Mouse (Mus musculus): ENCODE data around the gene Gm12569. TPM values are rescaled to one million over a fixed set of nuclear protein-coding genes. Genes with fewer than 3 reads are reported as not detected.
A peak's percentile ranks its signal among the peaks of the same experiment; 100 is the strongest.

Gm12569 gene
- polyA plus RNA-seq, 1 experiment from 2014 or later: not detected

- H3K36me3 ChIP-seq (ENCODE audit: insufficient read depth): no peaks in the 10 kb centered on the region
- H3K4me1 ChIP-seq (ENCODE audit: insufficient read depth): no peaks in the 10 kb centered on the region
- H3K27me3 ChIP-seq (ENCODE audit: insufficient read depth, low read length): no peaks in the 10 kb centered on the region
- H3K4me3 ChIP-seq (ENCODE audit: low read depth, low read length): no peak overlapping the region
- no peak overlapping the region for H3K9ac ChIP-seq
- H3K9me3 ChIP-seq (ENCODE audit: low read depth, low read length): no peaks in the 10 kb centered on the region
- no peak for ATAC-seq (ENCODE audit: insufficient read depth)
- H3K4me2 ChIP-seq: no peak overlapping the region
- no peak overlapping the region for H3K27ac ChIP-seq (ENCODE audit: low read depth)
- no peak for TF ChIP-seq CTCF (IDR thresholded peaks at IDR 0.05; ENCODE audit: low read depth)
- no peak for DNase-seq
- 82% methylated on average over 2 of the region's 2 CpGs for WGBS
Measured at GRCm38 (mm10) chr11:51242897-51243296, 22.6 kb downstream of the Gm12569 start.

GRCm38 (mm10) chr11:51257006-51257405 is 36.7 kb downstream of the Gm12569 start:
- Histone ChIP-seq H3K9me3 (ENCODE audit: low read depth, low read length) (no peaks in the 10 kb centered on the region), H3K4me2 (no peak overlapping the region), H3K27ac (ENCODE audit: low read depth) (no peak overlapping the region), H3K36me3 (ENCODE audit: insufficient read depth) (no peaks in the 10 kb centered on the region), H3K4me1 (ENCODE audit: insufficient read depth) (no peaks in the 10 kb centered on the region), H3K4me3 (ENCODE audit: low read depth, low read length) (no peak overlapping the region), H3K9ac (no peak overlapping the region), H3K27me3 (ENCODE audit: insufficient read depth, low read length) (no peaks in the 10 kb centered on the region)
- DNase-seq: no peak
- whole genome bisulfite sequencing: 78% methylated on average over 4 of the region's 4 CpGs
- no peak for TF ChIP-seq CTCF (IDR thresholded peaks at IDR 0.05; ENCODE audit: low read depth)
- no peak for ATAC-seq (ENCODE audit: insufficient read depth)

- peak within 1 kb of the TSS; percentile 94 for H3K4me3 ChIP-seq (ENCODE audit: low read depth, low read length)
- WGBS: 70% methylated on average over 3 of the region's 3 CpGs
- H3K4me1 ChIP-seq (ENCODE audit: insufficient read depth): peaks cover 6% of the 10 kb centered on the region; the same call in 1 of the 2 replicates
- no peak for ATAC-seq (ENCODE audit: insufficient read depth)
- H3K36me3 ChIP-seq (ENCODE audit: insufficient read depth): peaks cover under 1% of the 10 kb centered on the region
- H3K4me2 ChIP-seq: peak within 1 kb of the TSS; percentile 86
- H3K27me3 ChIP-seq (ENCODE audit: insufficient read depth, low read length): no peaks in the 10 kb centered on the region
- TF ChIP-seq CTCF (IDR thresholded peaks at IDR 0.05; ENCODE audit: low read depth): no peak
- no peak for DNase-seq
- H3K27ac ChIP-seq (ENCODE audit: low read depth): peak within 1 kb of the TSS; percentile 79
- peak within 1 kb of the TSS; percentile 67 for H3K9ac ChIP-seq
- no peaks in the 10 kb centered on the region for H3K9me3 ChIP-seq (ENCODE audit: low read depth, low read length)
Measured at GRCm38 (mm10) chr11:51261680-51262219, 41.5 kb downstream of the Gm12569 start, which contains the start of gene Clk4. Gene Clk4 (plus strand): TSS chr11:51261730.

GRCm38 (mm10) chr11:51262342-51263285 is 42.3 kb downstream of the Gm12569 start, which contains the start of gene BC049762:
Gene BC049762 (minus strand): TSS chr11:51263046.
- H3K9me3 ChIP-seq (ENCODE audit: low read depth, low read length): no peaks in the 10 kb centered on the region
- WGBS: 7% methylated on average over 57 of the region's 57 CpGs
- peak within 1 kb of the TSS; percentile 95 for H3K27ac ChIP-seq (ENCODE audit: low read depth)
- ATAC-seq (ENCODE audit: insufficient read depth) (peak; percentile 97), DNase-seq (peak; percentile 100)
- TF ChIP-seq CTCF (IDR thresholded peaks at IDR 0.05; ENCODE audit: low read depth): peak; percentile 53
- H3K4me2 ChIP-seq: peak within 1 kb of the TSS; percentile 86
- peak within 1 kb of the TSS; percentile 94 for H3K4me3 ChIP-seq (ENCODE audit: low read depth, low read length)
- peaks cover 6% of the 10 kb centered on the region; the same call in 1 of the 2 replicates for H3K4me1 ChIP-seq (ENCODE audit: insufficient read depth)
- H3K9ac ChIP-seq: peak within 1 kb of the TSS; percentile 97
- peaks cover 9% of the 10 kb centered on the region for H3K36me3 ChIP-seq (ENCODE audit: insufficient read depth)
- no peaks in the 10 kb centered on the region for H3K27me3 ChIP-seq (ENCODE audit: insufficient read depth, low read length)

- Histone ChIP-seq H3K27ac (ENCODE audit: low read depth) (peak overlapping the region; percentile 95), H3K4me1 (ENCODE audit: insufficient read depth) (peaks cover 6% of the 10 kb centered on the region; the same call in 1 of the 2 replicates), H3K36me3 (ENCODE audit: insufficient read depth) (peaks cover 10% of the 10 kb centered on the region), H3K4me2 (peak overlapping the region; percentile 86), H3K9ac (peak overlapping the region; percentile 97), H3K27me3 (ENCODE audit: insufficient read depth, low read length) (no peaks in the 10 kb centered on the region), H3K9me3 (ENCODE audit: low read depth, low read length) (no peaks in the 10 kb centered on the region), H3K4me3 (ENCODE audit: low read depth, low read length) (peak overlapping the region; percentile 94)
- ATAC-seq (ENCODE audit: insufficient read depth): peak; percentile 65
- WGBS: under 1% methylated on average over 50 of the region's 50 CpGs
- DNase-seq: peak; percentile 74
- TF ChIP-seq CTCF (IDR thresholded peaks at IDR 0.05; ENCODE audit: low read depth): no peak
Measured at GRCm38 (mm10) chr11:51263286-51263831, 43.1 kb downstream of the Gm12569 start.

GRCm38 (mm10) chr11:51264352-51264751 is 44.1 kb downstream of the Gm12569 start:
- TF ChIP-seq CTCF (IDR thresholded peaks at IDR 0.05; ENCODE audit: low read depth): no peak
- peak overlapping the region; percentile 19 for H3K9ac ChIP-seq

More at GRCm38 (mm10) chr11:51264352-51264751, 44.1 kb downstream of the Gm12569 start:
- H3K4me2 ChIP-seq: peak overlapping the region; percentile 86
- peaks cover 6% of the 10 kb centered on the region; the same call in 1 of the 2 replicates for H3K4me1 ChIP-seq (ENCODE audit: insufficient read depth)
- ATAC-seq (ENCODE audit: insufficient read depth) (no peak), DNase-seq (peak; percentile 50)
- H3K27ac ChIP-seq (ENCODE audit: low read depth): peak overlapping the region; percentile 2; the same call in 1 of the 2 replicates
- H3K4me3 ChIP-seq (ENCODE audit: low read depth, low read length): peak overlapping the region; percentile 94
- peaks cover 13% of the 10 kb centered on the region for H3K36me3 ChIP-seq (ENCODE audit: insufficient read depth)
- WGBS: 13% methylated on average over 6 of the region's 6 CpGs
- no peaks in the 10 kb centered on the region for H3K9me3 ChIP-seq (ENCODE audit: low read depth, low read length)
- no peaks in the 10 kb centered on the region for H3K27me3 ChIP-seq (ENCODE audit: insufficient read depth, low read length)

Data from lung, embryonic 14.5 days (tissue).